Mouse (Mus musculus) hindbrain, embryonic 16.5 days (tissue): ENCODE measurements around the gene Otogl. TPM values are rescaled to one million over a fixed set of nuclear protein-coding genes. Genes with fewer than 3 reads are reported as not detected.

Experiments used
- ATAC-seq: fragments of 200-750 bp; cut with Nextera tagmentation; 2 replicates; pipeline ENCODE4 v1.8.0; 2017; ENCODE audit warnings: moderate TSS enrichment, moderate library complexity
- H3K27ac ChIP-seq: fragments of 300-500 bp; sonication (generic); 2 replicates; pipeline ENCODE4 v1.5.1; 2014; ENCODE audit warnings: low read depth, mild to moderate bottlenecking, control low read depth, low read length, moderate library complexity
- H3K27me3 ChIP-seq: fragments of 300-500 bp; sonication (generic); replicated peaks from 2 replicates; pipeline ENCODE4 v1.6.1; 2014; ENCODE audit warnings: low read length; ENCODE audit not compliant: control insufficient read depth, insufficient read depth
- H3K36me3 ChIP-seq: fragments of 300-500 bp; sonication (generic); 2 replicates; pipeline ENCODE4 v1.6.1; 2014; ENCODE audit warnings: mild to moderate bottlenecking, low read length, moderate library complexity, mixed read lengths; ENCODE audit not compliant: control insufficient read depth, insufficient read depth
- H3K4me1 ChIP-seq: fragments of 300-500 bp; sonication (generic); 2 replicates; pipeline ENCODE4 v1.6.1; 2014; ENCODE audit warnings: low read depth, low read length; ENCODE audit not compliant: control insufficient read depth, insufficient read depth
- H3K4me2 ChIP-seq: fragments of 300-500 bp; sonication (generic); 2 replicates; pipeline ENCODE4 v1.6.1; 2014; ENCODE audit warnings: mild to moderate bottlenecking, low read length, control low read depth, moderate library complexity
- H3K4me3 ChIP-seq: fragments of 300-500 bp; sonication (generic); 2 replicates; pipeline ENCODE4 v1.5.1; 2014; ENCODE audit warnings: mild to moderate bottlenecking, low read length, control low read depth, moderate library complexity
- H3K9ac ChIP-seq: fragments of 300-500 bp; sonication (generic); 2 replicates; pipeline ENCODE4 v1.6.1; 2014; ENCODE audit warnings: low read depth, mild to moderate bottlenecking, control low read depth, low read length, moderate library complexity
- H3K9me3 ChIP-seq: fragments of 300-500 bp; sonication (generic); 2 replicates; pipeline ENCODE4 v1.6.1; 2014; ENCODE audit warnings: mild to moderate bottlenecking, low read length, moderate library complexity; ENCODE audit not compliant: control insufficient read depth
- WGBS: fragments of 180-500 bp; shearing (Covaris S2); extraction: QIAGEN DNeasy Blood & Tissue Kit; methylation state at CpG from one replicate; pipeline ENCODE4 v1.1.7; 2014; 5-methylcytosine and 5-hydroxymethylcytosine counted together
- polyA plus RNA-seq: library from polyadenylated mRNA; unstranded; fragments of >200 nt; fragmentation: Nextera tagmentation; extraction: Ambion mirVana; gene quantifications from 2 replicates; pipeline ENCODE4 v1.2.1, GENCODE M21; 2015

Otogl gene
- polyA plus RNA-seq, 1 experiment from 2014 or later, result 0.04 TPM

DNA sequence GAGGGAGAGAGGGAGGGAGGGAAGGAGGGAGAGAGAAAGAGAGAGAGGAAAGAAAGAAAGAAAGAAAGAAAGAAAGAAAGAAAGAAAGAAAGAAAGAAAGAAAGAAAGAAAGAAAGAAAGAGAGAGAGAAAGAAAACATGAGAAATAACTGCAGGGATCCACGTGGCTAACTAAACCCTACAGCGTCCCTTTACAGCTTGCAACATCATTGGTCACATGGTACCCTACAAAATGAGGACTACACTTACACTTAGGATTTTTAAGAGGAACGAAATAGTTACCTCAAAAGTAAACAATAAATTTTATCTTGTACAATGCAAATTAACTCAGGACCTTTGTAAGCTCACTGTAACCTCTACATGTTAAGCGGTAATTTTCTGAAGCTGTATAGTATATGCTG, 15.8 kb downstream of the Otogl start:
- H3K4me1 ChIP-seq, result no peaks in the 10 kb centered on the region
- no peak overlapping the region for H3K27ac ChIP-seq
- H3K9me3 ChIP-seq, result no peaks in the 10 kb centered on the region
- H3K27me3 ChIP-seq, result no peaks in the 10 kb centered on the region
- no peaks in the 10 kb centered on the region for H3K36me3 ChIP-seq
- WGBS, result 87% methylated on average over 4 of the region's 4 CpGs
- H3K4me2 ChIP-seq, result no peak overlapping the region
- no peak for ATAC-seq
- H3K9ac ChIP-seq, result no peak overlapping the region
- no peak overlapping the region for H3K4me3 ChIP-seq

DNA sequence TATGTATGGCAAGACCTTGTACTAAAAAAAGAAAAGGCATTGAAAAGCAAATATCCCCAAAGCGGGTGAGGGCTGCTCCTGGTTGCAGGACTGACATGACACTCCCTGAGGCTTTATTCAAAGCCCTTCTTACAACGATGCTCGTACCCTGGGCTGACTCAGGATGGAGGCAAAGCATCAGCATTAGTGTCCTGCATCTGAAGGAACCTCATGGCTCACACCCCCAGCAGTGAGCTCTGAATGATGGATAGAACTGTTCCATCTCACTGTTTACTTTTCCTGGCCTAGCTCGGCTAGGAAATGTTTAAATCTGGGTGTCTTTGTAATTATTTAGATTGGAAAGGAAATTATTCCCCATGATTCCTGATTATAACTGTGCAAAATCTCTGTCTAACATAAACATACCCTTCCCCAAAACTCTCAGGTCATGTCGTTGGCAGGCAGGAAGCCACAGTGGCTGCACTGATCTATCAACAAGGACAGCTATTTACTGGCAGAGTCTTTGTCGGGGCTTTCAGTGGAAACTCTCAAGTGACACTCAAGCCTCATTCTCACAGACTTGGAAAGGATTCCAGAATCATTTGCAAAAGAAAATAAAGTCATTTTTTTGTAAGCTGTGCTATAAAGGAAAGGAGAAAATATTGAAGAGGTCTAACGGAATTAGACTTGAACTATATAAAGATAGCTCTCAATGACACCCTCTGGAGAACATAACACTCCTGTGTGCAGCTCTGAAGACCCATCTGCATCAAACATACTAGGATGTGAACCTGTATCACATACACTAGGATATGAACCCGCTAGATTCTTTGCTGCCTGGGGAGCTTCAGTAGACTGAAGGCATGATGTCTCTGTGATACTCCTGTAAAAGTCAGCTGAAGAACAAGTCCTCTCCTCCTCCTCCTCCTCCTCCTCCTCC, 17.0 kb downstream of the Otogl start:
- Histone ChIP-seq H3K9me3 (no peaks in the 10 kb centered on the region), H3K27me3 (no peaks in the 10 kb centered on the region), H3K9ac (no peak overlapping the region), H3K36me3 (no peaks in the 10 kb centered on the region), H3K27ac (no peak overlapping the region), H3K4me3 (no peak overlapping the region), H3K4me1 (no peaks in the 10 kb centered on the region), H3K4me2 (no peak overlapping the region)
- WGBS, result 63% methylated on average over 8 of the region's 8 CpGs
- no peak for ATAC-seq

DNA sequence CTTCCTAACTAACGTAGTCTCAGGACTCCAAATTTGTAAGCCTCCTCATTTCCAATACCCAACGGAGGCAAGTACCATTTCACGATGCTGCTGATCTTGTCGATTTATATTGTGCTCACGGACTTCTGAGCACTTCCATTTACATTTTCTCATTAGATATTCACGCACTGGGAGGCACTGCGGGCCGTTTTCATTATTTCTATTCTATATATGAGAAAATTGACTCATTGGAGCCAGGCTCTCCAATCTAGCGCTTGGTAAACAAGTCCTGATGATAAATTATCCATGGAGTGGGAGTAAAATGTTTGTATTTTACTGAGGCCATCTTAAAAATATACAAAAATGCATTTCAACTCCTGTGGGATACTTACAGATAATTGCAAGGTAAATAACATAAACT, 21.5 kb downstream of the Otogl start:
- no peaks in the 10 kb centered on the region for H3K4me1 ChIP-seq
- H3K9me3 ChIP-seq, result no peaks in the 10 kb centered on the region
- ATAC-seq, result no peak
- H3K36me3 ChIP-seq, result no peaks in the 10 kb centered on the region
- 0 out of 2 replicates have a peak overlapping the region, but pooled peaks have one; percentile 5 for H3K4me2 ChIP-seq
- H3K27me3 ChIP-seq, result no peaks in the 10 kb centered on the region
- 56% methylated on average over 9 of the region's 9 CpGs for WGBS
- H3K4me3 ChIP-seq, result no peak overlapping the region
- H3K9ac ChIP-seq, result no peak overlapping the region
- H3K27ac ChIP-seq, result no peak overlapping the region

DNA sequence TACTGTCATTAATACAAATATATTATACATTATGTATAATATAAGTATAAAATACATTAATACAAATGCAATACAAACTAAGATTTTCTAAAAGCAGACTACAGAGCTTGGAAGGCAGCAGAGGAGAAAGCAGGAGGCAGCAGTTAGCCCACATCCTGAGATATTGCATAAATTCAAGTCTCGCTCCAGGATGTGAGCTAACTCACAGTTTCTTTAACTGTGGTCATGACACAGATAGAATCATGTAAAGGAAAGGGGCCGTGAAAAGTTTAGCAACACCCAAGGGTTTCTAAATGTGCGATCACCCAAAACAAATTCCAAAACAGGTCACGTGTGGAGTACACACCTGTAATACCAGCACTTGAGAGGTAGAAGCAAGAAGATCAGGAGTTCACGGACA, 39.4 kb downstream of the Otogl start:
- 95% methylated on average over 5 of the region's 5 CpGs for WGBS
- no peak overlapping the region for H3K4me3 ChIP-seq
- H3K9me3 ChIP-seq, result no peaks in the 10 kb centered on the region
- no peak overlapping the region for H3K4me2 ChIP-seq
- no peak for ATAC-seq
- no peaks in the 10 kb centered on the region for H3K4me1 ChIP-seq
- H3K36me3 ChIP-seq, result no peaks in the 10 kb centered on the region
- no peak overlapping the region for H3K9ac ChIP-seq
- H3K27ac ChIP-seq, result no peak overlapping the region
- no peaks in the 10 kb centered on the region for H3K27me3 ChIP-seq

DNA sequence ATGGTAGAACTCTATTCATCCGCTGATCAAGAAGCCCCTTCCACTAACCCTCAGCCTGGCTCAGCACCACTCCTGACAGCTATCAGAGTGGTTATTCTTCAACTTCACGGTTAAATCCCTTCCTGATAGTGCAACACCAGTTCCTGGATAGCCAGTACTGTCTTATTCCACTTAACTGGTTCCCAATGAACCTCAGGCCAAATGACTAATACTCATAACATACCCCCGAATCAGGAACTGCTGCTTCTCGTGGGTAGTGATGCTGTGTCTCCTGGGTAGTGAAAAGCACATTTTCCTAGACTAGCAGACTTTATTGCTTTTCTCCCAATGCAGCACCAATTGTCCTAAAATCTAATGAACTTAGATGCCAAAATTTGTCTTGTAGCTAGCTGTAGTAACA, 39.8 kb downstream of the Otogl start:
- no peaks in the 10 kb centered on the region for H3K36me3 ChIP-seq
- no peak overlapping the region for H3K4me2 ChIP-seq
- no peak for ATAC-seq
- H3K9ac ChIP-seq, result no peak overlapping the region
- H3K27ac ChIP-seq, result no peak overlapping the region
- H3K9me3 ChIP-seq, result no peaks in the 10 kb centered on the region
- H3K27me3 ChIP-seq, result no peaks in the 10 kb centered on the region
- WGBS, result 78% methylated on average over 4 of the region's 4 CpGs
- no peaks in the 10 kb centered on the region for H3K4me1 ChIP-seq
- no peak overlapping the region for H3K4me3 ChIP-seq

DNA sequence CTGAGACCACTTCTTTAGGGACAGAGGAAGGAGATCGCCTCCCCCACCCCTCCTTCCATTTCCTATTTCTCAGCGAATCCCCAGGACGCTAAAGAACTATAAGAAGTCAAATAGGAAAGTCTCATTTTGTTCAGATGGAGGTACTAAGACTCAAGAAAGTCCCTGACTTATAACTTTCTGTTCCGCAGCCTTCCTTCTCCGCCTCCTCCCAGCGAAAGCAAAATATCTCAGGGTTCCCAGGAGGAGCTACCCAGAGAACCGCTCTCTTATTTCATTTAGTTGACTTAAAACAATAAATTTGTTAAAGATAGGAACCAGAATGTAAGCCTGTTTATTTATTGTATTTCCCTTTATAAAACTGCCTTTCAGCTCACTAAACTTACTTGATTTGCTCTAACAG, 41.4 kb downstream of the Otogl start:
- no peaks in the 10 kb centered on the region for H3K36me3 ChIP-seq
- no peaks in the 10 kb centered on the region for H3K4me1 ChIP-seq
- H3K4me2 ChIP-seq, result no peak overlapping the region
- no peak overlapping the region for H3K4me3 ChIP-seq
- no peak overlapping the region for H3K27ac ChIP-seq
- no peak overlapping the region for H3K9ac ChIP-seq
- no peaks in the 10 kb centered on the region for H3K9me3 ChIP-seq
- no peaks in the 10 kb centered on the region for H3K27me3 ChIP-seq
- 71% methylated on average over 7 of the region's 7 CpGs for WGBS
- no peak for ATAC-seq

DNA sequence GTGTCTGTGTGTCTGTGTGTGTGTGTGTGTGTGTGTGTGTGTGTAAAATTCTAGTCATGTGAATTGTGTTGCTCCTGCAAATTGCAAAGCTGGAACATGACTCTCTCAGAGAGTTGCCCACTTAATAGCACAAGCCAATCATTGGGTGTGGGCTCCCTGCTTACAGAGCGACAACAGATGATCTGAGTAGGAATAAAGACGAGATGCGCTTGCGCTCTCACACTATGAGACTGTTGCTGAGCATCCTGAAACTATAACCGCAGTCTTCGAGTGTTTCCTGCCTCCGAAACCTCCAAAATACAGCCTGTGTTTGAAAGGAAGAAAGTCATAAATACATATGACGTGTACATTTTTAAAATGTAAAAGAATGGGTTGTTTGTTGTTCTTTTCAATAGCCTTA, 43.0 kb downstream of the Otogl start:
- ATAC-seq, result no peak
- H3K4me1 ChIP-seq, result no peaks in the 10 kb centered on the region
- H3K27me3 ChIP-seq, result no peaks in the 10 kb centered on the region
- H3K4me2 ChIP-seq, result no peak overlapping the region
- no peak overlapping the region for H3K9ac ChIP-seq
- 94% methylated on average over 8 of the region's 8 CpGs for WGBS
- no peak overlapping the region for H3K4me3 ChIP-seq
- no peaks in the 10 kb centered on the region for H3K9me3 ChIP-seq
- H3K36me3 ChIP-seq, result no peaks in the 10 kb centered on the region
- no peak overlapping the region for H3K27ac ChIP-seq

DNA sequence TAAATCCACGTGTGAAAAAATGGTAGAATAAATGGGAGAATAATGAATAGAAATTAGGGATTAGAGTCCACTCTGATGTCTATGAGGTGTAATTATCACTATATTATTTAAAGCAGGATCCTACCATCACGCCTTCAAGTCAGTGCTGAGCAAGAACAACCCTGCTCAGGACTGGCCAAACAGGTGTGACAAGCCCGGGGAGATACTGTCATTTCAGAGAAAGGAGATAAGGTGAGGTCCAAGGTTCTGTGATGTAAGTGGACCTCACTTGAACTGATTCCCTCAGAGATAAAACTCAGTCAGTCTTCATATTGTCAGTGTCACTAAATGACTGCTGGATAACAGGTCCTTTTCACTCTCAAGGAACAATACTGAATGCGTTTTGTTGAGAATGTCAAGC, 44.5 kb downstream of the Otogl start:
- WGBS, result 70% methylated on average over 4 of the region's 4 CpGs
- H3K4me1 ChIP-seq, result no peaks in the 10 kb centered on the region
- no peak for ATAC-seq
- H3K4me2 ChIP-seq, result no peak overlapping the region
- H3K27ac ChIP-seq, result no peak overlapping the region
- H3K9me3 ChIP-seq, result no peaks in the 10 kb centered on the region
- H3K9ac ChIP-seq, result no peak overlapping the region
- no peaks in the 10 kb centered on the region for H3K27me3 ChIP-seq
- no peaks in the 10 kb centered on the region for H3K36me3 ChIP-seq
- H3K4me3 ChIP-seq, result no peak overlapping the region

DNA sequence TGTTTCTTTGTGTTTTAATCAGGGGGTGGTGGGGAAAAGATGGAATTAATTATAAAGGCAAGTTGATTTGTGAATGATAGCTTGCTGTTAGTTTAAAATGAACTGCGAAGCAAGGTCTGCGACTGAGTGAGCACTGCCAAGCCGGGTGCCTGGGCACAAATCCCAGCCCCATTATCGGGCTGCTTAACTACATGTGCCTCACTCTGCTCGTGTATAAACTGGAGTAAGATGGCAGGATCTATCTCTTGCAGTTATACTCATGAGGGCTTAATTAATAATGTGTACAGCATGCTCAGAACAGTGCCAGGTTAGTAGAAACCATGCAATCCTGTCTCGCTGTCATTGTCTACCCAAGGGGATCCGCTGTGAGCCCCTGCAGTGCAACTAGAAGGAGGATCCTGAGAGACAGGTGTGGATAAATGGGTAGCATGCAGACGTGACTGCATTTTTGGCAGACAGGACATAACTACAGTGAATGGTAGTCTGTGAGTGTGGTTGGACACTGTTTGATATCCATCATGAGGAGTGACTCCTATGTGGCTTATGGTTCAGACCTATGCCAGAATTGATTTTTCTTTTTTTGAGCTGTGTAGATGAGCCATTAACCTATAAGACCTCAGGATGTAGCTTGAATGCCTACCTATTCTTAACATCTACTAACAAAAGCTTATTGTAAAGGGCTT, 51.6 kb downstream of the Otogl start:
- WGBS, result 57% methylated on average over 8 of the region's 8 CpGs
- Histone ChIP-seq H3K4me3 (no peak overlapping the region), H3K9me3 (no peaks in the 10 kb centered on the region), H3K36me3 (no peaks in the 10 kb centered on the region), H3K27me3 (no peaks in the 10 kb centered on the region), H3K27ac (no peak overlapping the region), H3K4me2 (no peak overlapping the region), H3K4me1 (no peaks in the 10 kb centered on the region), H3K9ac (no peak overlapping the region)
- ATAC-seq, result peak; percentile 72
